Mouse (Mus musculus) embryonic facial prominence, embryonic 13.5 days (tissue): Measurements from ENCODE around the gene Trim28. TPM values are rescaled to one million over a fixed set of nuclear protein-coding genes. Genes with fewer than 3 reads are reported as not detected.

ENCODE experiments used
- ATAC-seq: fragments of 200-750 bp; cut with Nextera tagmentation; 2 replicates; pipeline ENCODE4 v1.8.0; 2017; ENCODE audit warnings: low read depth; ENCODE audit not compliant: insufficient number of reproducible peaks, insufficient read depth, low FRiP score, low TSS enrichment
- H3K27ac ChIP-seq: fragments of 300-500 bp; sonication (generic); 2 replicates; pipeline ENCODE4 v1.5.1; 2015; ENCODE audit warnings: moderate library complexity, mild to moderate bottlenecking, inconsistent platforms
- H3K27me3 ChIP-seq: fragments of 300-500 bp; sonication (generic); 2 replicates; pipeline ENCODE4 v1.6.1; 2015; ENCODE audit warnings: mild to moderate bottlenecking, inconsistent platforms
- H3K36me3 ChIP-seq: fragments of 300-500 bp; sonication (generic); 2 replicates; pipeline ENCODE4 v1.6.1; 2015; ENCODE audit warnings: mild to moderate bottlenecking, inconsistent platforms
- H3K4me1 ChIP-seq: fragments of 300-500 bp; sonication (generic); 2 replicates; pipeline ENCODE4 v1.6.1; 2015; ENCODE audit warnings: inconsistent platforms
- H3K4me2 ChIP-seq: fragments of 300-500 bp; sonication (generic); 2 replicates; pipeline ENCODE4 v1.6.1; 2015; ENCODE audit warnings: moderate library complexity, mild to moderate bottlenecking, inconsistent platforms
- H3K4me3 ChIP-seq: fragments of 300-500 bp; sonication (generic); 2 replicates; pipeline ENCODE4 v1.5.1; 2015; ENCODE audit warnings: mild to moderate bottlenecking, inconsistent platforms
- H3K9ac ChIP-seq: fragments of 300-500 bp; sonication (generic); 2 replicates; pipeline ENCODE4 v1.6.1; 2015; ENCODE audit warnings: mild to moderate bottlenecking, inconsistent platforms
- H3K9me3 ChIP-seq: fragments of 300-500 bp; sonication (generic); 2 replicates; pipeline ENCODE4 v1.6.1; 2016; ENCODE audit warnings: inconsistent platforms
- WGBS: fragments of 180-500 bp; shearing (Covaris S2); methylation state at CpG from one replicate; pipeline ENCODE4 v1.1.7; 2015; ENCODE audit warnings: mixed read lengths; 5-methylcytosine and 5-hydroxymethylcytosine counted together
- polyA plus RNA-seq: library from polyadenylated mRNA; unstranded; fragments of >200 nt; fragmentation: Nextera tagmentation; extraction: Ambion mirVana; gene quantifications from 2 replicates; pipeline ENCODE4 v1.2.1, GENCODE M21; 2015

Trim28 gene
- polyA plus RNA-seq: 327 and 337 TPM in 2 replicates

DNA sequence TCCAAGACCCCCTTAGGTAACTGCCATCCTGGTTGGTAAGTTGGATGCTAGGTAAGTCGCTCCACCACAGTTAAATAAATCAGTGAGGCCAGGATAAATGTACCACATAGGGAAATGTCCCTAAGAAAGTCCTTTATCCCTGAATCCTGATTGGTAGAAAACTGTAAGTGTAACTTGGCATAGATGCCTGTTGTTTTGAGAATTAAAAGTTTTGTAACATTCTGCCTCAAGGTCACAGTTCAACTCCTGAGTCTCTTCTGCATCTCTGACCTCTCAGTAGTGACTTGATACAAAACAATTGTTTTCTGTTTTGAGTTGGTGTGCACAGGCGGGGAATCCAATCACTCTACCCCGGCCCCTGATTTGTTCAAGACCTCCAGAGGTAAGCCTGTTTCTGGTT is at the start of gene Trim28:
Trim28 (plus strand) TSS at position 264 of the 400 bp plus-strand sequence.
- Histone ChIP-seq H3K36me3 (peaks cover 7% of the 10 kb centered on the region), H3K4me2 (no peak within 1 kb of the TSS), H3K4me1 (no peaks in the 10 kb centered on the region), H3K27me3 (no peaks in the 10 kb centered on the region), H3K27ac (no peak within 1 kb of the TSS), H3K9ac (no peak within 1 kb of the TSS), H3K9me3 (no peaks in the 10 kb centered on the region), H3K4me3 (no peak within 1 kb of the TSS)
- 67% methylated on average over 3 of the region's 3 CpGs for WGBS
- no peak for ATAC-seq

- peak overlapping the region; percentile 48 for H3K4me3 ChIP-seq
- no peaks in the 10 kb centered on the region for H3K27me3 ChIP-seq
- WGBS: 5% methylated on average over 16 of the region's 16 CpGs
- peak overlapping the region; percentile 84 for H3K27ac ChIP-seq
- no peaks in the 10 kb centered on the region for H3K36me3 ChIP-seq
- H3K9ac ChIP-seq: peak overlapping the region; percentile 67
- H3K4me1 ChIP-seq: peaks cover 4% of the 10 kb centered on the region; the same call in 1 of the 2 replicates
- peak overlapping the region; percentile 67 for H3K4me2 ChIP-seq
- no peaks in the 10 kb centered on the region for H3K9me3 ChIP-seq
- ATAC-seq: peak; percentile 26; the same call in 1 of the 2 replicates
Observed at GRCm38 (mm10) chr7:12949872-12950229, 49.1 kb upstream of the Trim28 start.

GRCm38 (mm10) chr7:12954896-12955295 is 44.0 kb upstream of the Trim28 start:
- Histone ChIP-seq H3K4me2 (no peak overlapping the region), H3K27ac (no peak overlapping the region), H3K9ac (no peak overlapping the region), H3K4me3 (no peak overlapping the region), H3K4me1 (peaks cover 4% of the 10 kb centered on the region; the same call in 1 of the 2 replicates), H3K9me3 (no peaks in the 10 kb centered on the region), H3K27me3 (no peaks in the 10 kb centered on the region), H3K36me3 (no peaks in the 10 kb centered on the region)
- WGBS: 53% methylated on average over 3 of the region's 3 CpGs
- ATAC-seq: no peak

- no peak overlapping the region for H3K9ac ChIP-seq
- H3K4me3 ChIP-seq: no peak overlapping the region
- no peak overlapping the region for H3K4me2 ChIP-seq
- no peaks in the 10 kb centered on the region for H3K36me3 ChIP-seq
- no peaks in the 10 kb centered on the region for H3K27me3 ChIP-seq
- H3K27ac ChIP-seq: no peak overlapping the region
- WGBS: 76% methylated on average over 5 of the region's 5 CpGs
- H3K9me3 ChIP-seq: no peaks in the 10 kb centered on the region
- no peak for ATAC-seq
- no peaks in the 10 kb centered on the region for H3K4me1 ChIP-seq
Observed at GRCm38 (mm10) chr7:12957511-12957910, 41.4 kb upstream of the Trim28 start.

- H3K4me2 ChIP-seq: no peak overlapping the region
- H3K36me3 ChIP-seq: no peaks in the 10 kb centered on the region
- H3K9ac ChIP-seq: no peak overlapping the region
- 77% methylated on average over 4 of the region's 4 CpGs for WGBS
- H3K4me3 ChIP-seq: no peak overlapping the region
- H3K27me3 ChIP-seq: no peaks in the 10 kb centered on the region
- no peaks in the 10 kb centered on the region for H3K4me1 ChIP-seq
- no peaks in the 10 kb centered on the region for H3K9me3 ChIP-seq
- ATAC-seq: no peak
- H3K27ac ChIP-seq: no peak overlapping the region
Observed at GRCm38 (mm10) chr7:12958948-12959347, 40.0 kb upstream of the Trim28 start.

DNA sequence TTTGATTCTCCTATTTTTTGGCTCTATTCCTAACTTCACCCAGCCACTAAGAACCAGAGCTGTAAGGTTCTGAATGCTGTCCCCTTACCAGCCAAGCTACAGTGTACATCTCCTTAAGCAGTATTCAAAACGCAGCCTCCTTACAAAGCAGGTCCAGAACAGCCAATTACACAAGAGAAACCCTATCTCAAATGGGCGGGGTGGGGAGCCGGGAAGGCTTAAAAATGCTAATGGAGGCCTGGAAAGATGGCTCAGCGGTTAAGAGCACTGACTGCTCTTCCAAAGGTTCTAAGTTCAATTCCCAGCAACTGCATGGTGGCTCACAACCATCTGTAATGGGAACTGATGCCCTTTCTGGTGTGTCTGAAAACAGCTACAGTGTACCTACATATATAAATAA is 39.2 kb upstream of the Trim28 start:
- no peaks in the 10 kb centered on the region for H3K27me3 ChIP-seq
- H3K4me1 ChIP-seq: no peaks in the 10 kb centered on the region
- no peak overlapping the region for H3K27ac ChIP-seq
- ATAC-seq: no peak
- no peak overlapping the region for H3K9ac ChIP-seq
- H3K4me2 ChIP-seq: no peak overlapping the region
- 17% methylated on average over 4 of the region's 4 CpGs for WGBS
- H3K9me3 ChIP-seq: no peaks in the 10 kb centered on the region
- H3K36me3 ChIP-seq: no peaks in the 10 kb centered on the region
- no peak overlapping the region for H3K4me3 ChIP-seq

- Histone ChIP-seq H3K36me3 (no peaks in the 10 kb centered on the region), H3K9ac (peak overlapping the region; percentile 79), H3K4me2 (peak overlapping the region; percentile 64), H3K27me3 (no peaks in the 10 kb centered on the region), H3K27ac (peak overlapping the region; percentile 95), H3K4me1 (peaks cover 7% of the 10 kb centered on the region), H3K4me3 (peak overlapping the region; percentile 54), H3K9me3 (no peaks in the 10 kb centered on the region)
- ATAC-seq: peak; percentile 61; the same call in 1 of the 2 replicates
- WGBS: 3% methylated on average over 29 of the region's 29 CpGs
Observed at GRCm38 (mm10) chr7:12961511-12962141, 37.3 kb upstream of the Trim28 start.

DNA sequence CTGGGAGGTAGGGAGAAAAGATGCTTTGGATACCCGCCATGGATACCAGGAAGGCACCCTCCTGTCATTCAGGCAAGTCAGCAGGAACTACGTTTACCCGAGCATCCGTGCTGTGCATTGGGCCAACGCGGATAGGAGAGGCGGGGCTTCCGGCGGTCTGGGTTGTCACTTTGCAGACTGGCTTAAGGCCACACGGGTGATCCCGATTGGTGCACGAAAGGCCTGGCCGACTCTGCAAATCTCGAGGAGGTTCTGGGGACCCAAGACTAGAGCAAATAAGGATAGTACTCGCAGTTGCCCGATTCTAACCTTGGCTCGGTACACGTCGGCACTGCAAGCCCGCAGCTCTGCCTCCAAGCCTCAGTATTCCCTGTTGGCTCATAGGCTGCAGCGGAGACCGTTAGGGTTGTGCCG is 33.2 kb upstream of the Trim28 start, which contains the start of gene Zfp324:
Zfp324 (plus strand) TSS at position 161 of the 414 bp plus-strand sequence.
- Histone ChIP-seq H3K9me3 (no peaks in the 10 kb centered on the region), H3K4me1 (peaks cover 16% of the 10 kb centered on the region), H3K36me3 (peaks cover 23% of the 10 kb centered on the region), H3K27ac (peak within 1 kb of the TSS; percentile 89), H3K4me3 (peak within 1 kb of the TSS; percentile 79), H3K9ac (peak within 1 kb of the TSS; percentile 87), H3K4me2 (peak within 1 kb of the TSS; percentile 86), H3K27me3 (no peaks in the 10 kb centered on the region)
- peak; percentile 84 for ATAC-seq
- WGBS: under 1% methylated on average over 23 of the region's 23 CpGs

- ATAC-seq: peak; percentile 34; the same call in 1 of the 2 replicates
- H3K27me3 ChIP-seq: no peaks in the 10 kb centered on the region
- WGBS: under 1% methylated on average over 29 of the region's 29 CpGs
Observed at GRCm38 (mm10) chr7:12966104-12966845, 32.6 kb upstream of the Trim28 start.

DNA sequence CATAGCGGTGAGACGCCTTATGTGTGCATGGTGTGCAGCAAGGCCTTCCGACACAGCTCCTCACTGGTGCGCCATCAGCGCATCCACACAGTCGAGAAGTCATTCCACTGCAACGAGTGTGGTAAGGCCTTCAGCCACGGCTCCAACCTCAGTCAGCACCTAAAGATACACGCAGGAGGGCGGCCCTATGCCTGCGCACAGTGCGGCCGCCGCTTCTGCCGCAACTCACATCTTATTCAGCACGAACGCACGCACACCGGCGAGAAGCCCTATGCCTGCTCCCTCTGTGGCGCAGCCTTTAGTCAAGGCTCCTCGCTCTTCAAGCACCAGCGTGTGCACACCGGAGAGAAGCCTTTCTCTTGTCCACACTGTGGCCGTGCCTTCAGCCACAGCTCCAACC is 28.0 kb upstream of the Trim28 start:
- no peak overlapping the region for H3K27ac ChIP-seq
- peaks cover 49% of the 10 kb centered on the region for H3K36me3 ChIP-seq
- H3K4me1 ChIP-seq: peaks cover 11% of the 10 kb centered on the region
- no peak for ATAC-seq
- H3K9ac ChIP-seq: no peak overlapping the region
- H3K9me3 ChIP-seq: no peaks in the 10 kb centered on the region
- H3K27me3 ChIP-seq: no peaks in the 10 kb centered on the region
- 96% methylated on average over 25 of the region's 25 CpGs for WGBS
- H3K4me3 ChIP-seq: no peak overlapping the region
- no peak overlapping the region for H3K4me2 ChIP-seq

More at GRCm38 (mm10) chr7:12966104-12966845, 32.6 kb upstream of the Trim28 start:
- Histone ChIP-seq H3K9me3 (no peaks in the 10 kb centered on the region), H3K36me3 (peaks cover 28% of the 10 kb centered on the region), H3K27ac (peak overlapping the region; percentile 89), H3K9ac (peak overlapping the region; percentile 87), H3K4me1 (peaks cover 16% of the 10 kb centered on the region), H3K4me2 (peak overlapping the region; percentile 86), H3K4me3 (peak overlapping the region; percentile 79)

DNA sequence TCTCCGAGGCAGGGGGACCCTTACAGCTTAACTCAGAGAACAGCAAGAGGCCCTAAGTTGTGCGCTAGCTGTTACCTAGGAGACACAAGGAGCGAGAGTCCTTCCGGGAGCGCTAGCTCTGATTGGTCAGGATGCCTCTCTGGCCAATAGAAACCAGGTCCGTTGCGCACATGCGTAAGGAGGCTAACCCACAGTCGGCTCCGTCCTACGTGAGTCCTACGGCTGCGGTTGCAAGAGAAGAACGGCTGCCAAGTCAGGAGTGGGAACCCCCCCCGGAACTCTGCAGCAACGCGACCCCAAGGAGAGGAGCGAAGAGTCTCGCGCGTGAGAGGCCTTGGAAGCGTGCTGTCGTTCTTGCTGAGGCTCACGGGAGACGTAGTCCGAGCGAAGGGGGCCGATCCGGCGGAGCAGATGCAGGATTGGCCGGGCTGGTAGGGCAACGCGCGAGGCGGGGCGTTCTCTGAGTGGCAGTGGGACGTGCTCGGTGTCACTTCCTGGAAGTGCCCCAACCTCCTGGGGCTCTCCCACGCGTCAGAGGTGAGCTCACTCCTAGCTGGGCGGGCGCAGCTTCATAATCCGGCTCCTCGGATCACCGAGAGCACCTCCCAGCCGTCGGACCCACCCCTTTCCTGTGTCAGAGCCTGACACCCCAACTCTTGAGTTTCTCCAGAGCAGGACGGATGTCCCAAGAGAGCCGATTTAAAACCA is 21.1 kb upstream of the Trim28 start, which contains the start of gene Zfp446:
Zfp446 (plus strand) TSS at position 167 of the 708 bp plus-strand sequence.
- Histone ChIP-seq H3K4me3 (peak within 1 kb of the TSS; percentile 63), H3K36me3 (peaks cover 16% of the 10 kb centered on the region), H3K9ac (peak within 1 kb of the TSS; percentile 76), H3K4me2 (peak within 1 kb of the TSS; percentile 78), H3K27me3 (no peaks in the 10 kb centered on the region), H3K4me1 (peaks cover 14% of the 10 kb centered on the region), H3K9me3 (no peaks in the 10 kb centered on the region), H3K27ac (peak within 1 kb of the TSS; percentile 94)
- ATAC-seq: peak; percentile 98
- WGBS: under 1% methylated on average over 49 of the region's 49 CpGs
